Mouse (Mus musculus): ENCODE data around the gene Slco2a1. TPM values are rescaled to one million over a fixed set of nuclear protein-coding genes. Genes with fewer than 3 reads are reported as not detected.

Slco2a1 gene
- polyA plus RNA-seq, 1 experiment from 2014 or later = 7.0 TPM

DNA sequence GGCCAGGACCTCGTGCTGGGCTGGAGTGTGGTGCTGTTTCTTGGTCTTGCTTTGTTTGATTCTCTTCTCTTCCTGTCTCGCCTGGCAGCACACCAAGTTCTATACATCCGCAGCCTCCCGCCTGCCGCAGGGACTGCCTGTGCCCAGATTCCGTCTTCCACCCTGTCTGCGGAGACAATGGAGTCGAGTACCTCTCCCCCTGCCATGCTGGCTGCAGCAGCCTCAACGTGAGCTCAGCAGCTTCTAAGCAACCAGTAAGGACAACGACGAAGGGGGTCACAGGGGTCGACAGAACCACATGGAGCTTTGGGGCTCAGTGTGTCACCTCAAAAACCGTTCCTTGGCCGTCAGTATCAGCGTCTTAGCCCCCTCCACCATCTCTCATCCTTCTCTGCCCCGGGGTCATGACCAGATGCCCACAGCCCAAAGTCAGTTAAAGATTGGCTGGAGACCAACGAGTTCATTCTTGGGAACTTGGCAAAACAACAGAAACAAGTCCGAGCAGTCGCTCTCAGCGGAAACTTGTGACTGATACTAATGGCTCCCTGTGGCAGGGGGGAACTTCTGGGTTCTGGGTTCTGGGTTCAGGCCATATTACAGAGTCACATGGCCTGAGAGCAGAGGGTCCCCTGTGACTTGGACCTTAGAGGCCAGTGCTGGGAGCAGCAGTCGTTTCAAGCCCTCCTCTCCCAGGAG, 88.5 kb downstream of the Slco2a1 start:
- H3K4me3 ChIP-seq (ENCODE audit: low read depth, low read length) = no peak overlapping the region
- no peak for ATAC-seq (replicated peaks; ENCODE audit: low FRiP score, low TSS enrichment, low read depth)
- H3K36me3 ChIP-seq (ENCODE audit: control insufficient read depth, insufficient read depth, low read length) = no peaks in the 10 kb centered on the region
- H3K9ac ChIP-seq (ENCODE audit: low read length) = no peak overlapping the region
- H3K9me3 ChIP-seq (ENCODE audit: control insufficient read depth, low read length) = no peaks in the 10 kb centered on the region
- H3K4me2 ChIP-seq (ENCODE audit: low read length) = no peak overlapping the region
- no peak for DNase-seq (ENCODE audit: low spot score)
- H3K27me3 ChIP-seq (replicated peaks; ENCODE audit: control insufficient read depth, insufficient read depth, low read length) = no peaks in the 10 kb centered on the region
- H3K27ac ChIP-seq (ENCODE audit: low read depth) = no peak overlapping the region
- H3K4me1 ChIP-seq (replicated peaks; ENCODE audit: control insufficient read depth, insufficient read depth, low read length) = no peaks in the 10 kb centered on the region
- 81% methylated on average over 21 of the region's 21 CpGs for whole genome bisulfite sequencing

DNA sequence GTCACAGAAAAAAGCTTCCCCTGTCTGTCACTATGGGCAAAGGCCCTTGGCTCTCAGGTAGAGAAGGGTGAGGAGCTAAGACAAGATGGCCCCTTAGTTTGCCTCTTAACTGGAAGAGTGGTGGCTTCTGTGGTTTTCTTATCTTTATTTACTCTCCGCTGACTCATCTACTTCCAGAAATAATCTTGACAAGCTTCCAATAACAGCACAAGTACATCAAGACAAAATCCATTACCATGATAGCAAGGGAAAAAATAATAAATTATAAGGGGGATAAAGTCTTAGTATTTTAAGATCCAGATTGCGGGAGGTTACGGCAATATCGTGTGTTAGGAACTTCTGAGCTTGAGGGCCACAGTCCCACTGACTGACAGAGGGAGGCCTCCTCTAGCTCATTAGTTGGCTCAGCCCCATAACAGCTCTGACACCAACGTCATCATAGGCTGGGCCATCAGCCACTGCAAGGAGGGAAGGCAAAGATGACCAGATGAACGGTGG, 89.7 kb downstream of the Slco2a1 start:
- H3K4me3 ChIP-seq (ENCODE audit: low read depth, low read length) = no peak overlapping the region
- H3K9me3 ChIP-seq (ENCODE audit: control insufficient read depth, low read length) = no peaks in the 10 kb centered on the region
- 88% methylated on average over 6 of the region's 6 CpGs for WGBS
- no peak overlapping the region for H3K27ac ChIP-seq (ENCODE audit: low read depth)
- no peak overlapping the region for H3K4me2 ChIP-seq (ENCODE audit: low read length)
- H3K9ac ChIP-seq (ENCODE audit: low read length) = no peak overlapping the region
- no peak for DNase-seq (ENCODE audit: low spot score)
- H3K4me1 ChIP-seq (replicated peaks; ENCODE audit: control insufficient read depth, insufficient read depth, low read length) = no peaks in the 10 kb centered on the region
- H3K36me3 ChIP-seq (ENCODE audit: control insufficient read depth, insufficient read depth, low read length) = no peaks in the 10 kb centered on the region
- no peak for ATAC-seq (replicated peaks; ENCODE audit: low FRiP score, low TSS enrichment, low read depth)
- no peaks in the 10 kb centered on the region for H3K27me3 ChIP-seq (replicated peaks; ENCODE audit: control insufficient read depth, insufficient read depth, low read length)

DNA sequence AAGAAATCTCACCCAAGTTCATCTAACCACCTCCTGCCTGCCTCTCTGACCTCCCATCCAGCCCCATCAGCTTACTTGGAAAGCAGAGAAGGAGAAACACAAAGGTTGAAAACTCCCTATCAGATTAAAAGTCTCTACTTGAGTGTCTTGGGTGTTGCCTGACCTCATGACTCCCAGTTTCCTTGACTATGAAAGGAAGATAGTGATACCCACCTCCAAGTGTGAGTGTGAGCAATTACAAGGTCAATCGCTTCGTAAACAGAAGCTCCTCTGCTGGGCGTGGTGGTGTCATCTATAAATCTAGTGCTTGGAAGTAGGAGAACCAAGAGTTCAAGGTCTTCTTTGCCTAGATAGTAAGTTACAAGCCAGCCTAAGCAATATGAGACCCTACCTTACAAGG, 91.7 kb downstream of the Slco2a1 start:
- Histone ChIP-seq H3K27me3 (replicated peaks; ENCODE audit: control insufficient read depth, insufficient read depth, low read length) (no peaks in the 10 kb centered on the region), H3K27ac (ENCODE audit: low read depth) (no peak overlapping the region), H3K4me1 (replicated peaks; ENCODE audit: control insufficient read depth, insufficient read depth, low read length) (no peaks in the 10 kb centered on the region), H3K9ac (ENCODE audit: low read length) (no peak overlapping the region), H3K9me3 (ENCODE audit: control insufficient read depth, low read length) (no peaks in the 10 kb centered on the region), H3K36me3 (ENCODE audit: control insufficient read depth, insufficient read depth, low read length) (no peaks in the 10 kb centered on the region), H3K4me3 (ENCODE audit: low read depth, low read length) (no peak overlapping the region), H3K4me2 (ENCODE audit: low read length) (no peak overlapping the region)
- no peak for DNase-seq (ENCODE audit: low spot score)
- ATAC-seq (replicated peaks; ENCODE audit: low FRiP score, low TSS enrichment, low read depth) = no peak
- 67% methylated on average over 3 of the region's 3 CpGs for WGBS

DNA sequence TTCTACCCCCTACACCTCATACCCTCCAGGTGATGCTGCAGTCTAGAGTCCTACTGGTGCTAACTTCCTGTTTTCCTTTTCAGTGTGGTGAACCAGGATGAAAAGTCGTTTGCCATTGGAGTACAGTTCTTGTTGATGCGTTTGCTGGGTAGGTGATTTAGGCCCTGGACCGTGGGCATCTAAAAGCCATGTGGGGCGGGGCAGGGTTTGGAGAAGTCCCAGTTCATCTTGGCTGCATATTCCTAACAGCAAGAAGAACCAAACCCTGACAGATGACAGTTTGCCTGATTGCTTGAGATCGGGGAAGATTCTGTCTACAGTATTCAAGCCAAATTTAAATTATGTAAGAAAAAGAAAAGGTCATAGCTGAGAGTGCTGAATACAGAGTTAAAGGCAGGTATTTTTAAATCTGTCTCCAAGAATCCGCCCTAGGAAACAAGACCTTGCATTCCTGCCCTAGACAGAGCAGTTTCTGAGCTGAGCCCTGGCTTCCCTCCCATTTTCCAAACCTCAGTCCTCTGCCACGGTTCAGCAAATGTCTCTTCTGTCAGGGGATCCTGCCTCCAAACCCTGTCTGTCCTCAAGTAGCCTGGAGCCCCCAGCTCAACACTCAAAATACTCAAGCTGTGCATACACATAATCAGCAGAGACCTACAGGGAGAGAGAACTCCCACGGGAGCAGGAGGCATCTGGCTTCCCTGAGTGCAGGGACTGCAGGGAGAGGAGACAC, 93.9 kb downstream of the Slco2a1 start:
- H3K27me3 ChIP-seq (replicated peaks; ENCODE audit: control insufficient read depth, insufficient read depth, low read length) = no peaks in the 10 kb centered on the region
- H3K9ac ChIP-seq (ENCODE audit: low read length) = no peak overlapping the region
- no peaks in the 10 kb centered on the region for H3K9me3 ChIP-seq (ENCODE audit: control insufficient read depth, low read length)
- 69% methylated on average over 8 of the region's 8 CpGs for WGBS
- H3K4me2 ChIP-seq (ENCODE audit: low read length) = no peak overlapping the region
- ATAC-seq (replicated peaks; ENCODE audit: low FRiP score, low TSS enrichment, low read depth) = no peak
- no peak for DNase-seq (ENCODE audit: low spot score)
- no peak overlapping the region for H3K4me3 ChIP-seq (ENCODE audit: low read depth, low read length)
- no peaks in the 10 kb centered on the region for H3K36me3 ChIP-seq (ENCODE audit: control insufficient read depth, insufficient read depth, low read length)
- no peak overlapping the region for H3K27ac ChIP-seq (ENCODE audit: low read depth)
- no peaks in the 10 kb centered on the region for H3K4me1 ChIP-seq (replicated peaks; ENCODE audit: control insufficient read depth, insufficient read depth, low read length)

- WGBS = 74% methylated on average over 3 of the region's 3 CpGs
- H3K4me1 ChIP-seq (replicated peaks; ENCODE audit: control insufficient read depth, insufficient read depth, low read length) = no peaks in the 10 kb centered on the region
- no peaks in the 10 kb centered on the region for H3K36me3 ChIP-seq (ENCODE audit: control insufficient read depth, insufficient read depth, low read length)
- H3K9me3 ChIP-seq (ENCODE audit: control insufficient read depth, low read length) = no peaks in the 10 kb centered on the region
- no peak for DNase-seq (ENCODE audit: low spot score)
- H3K27me3 ChIP-seq (replicated peaks; ENCODE audit: control insufficient read depth, insufficient read depth, low read length) = no peaks in the 10 kb centered on the region
- H3K4me2 ChIP-seq (ENCODE audit: low read length) = no peak overlapping the region
- no peak overlapping the region for H3K27ac ChIP-seq (ENCODE audit: low read depth)
- no peak for ATAC-seq (replicated peaks; ENCODE audit: low FRiP score, low TSS enrichment, low read depth)
- no peak overlapping the region for H3K4me3 ChIP-seq (ENCODE audit: low read depth, low read length)
- H3K9ac ChIP-seq (ENCODE audit: low read length) = no peak overlapping the region
Measured at GRCm38 (mm10) chr9:103083405-103083804, 94.9 kb downstream of the Slco2a1 start.

DNA sequence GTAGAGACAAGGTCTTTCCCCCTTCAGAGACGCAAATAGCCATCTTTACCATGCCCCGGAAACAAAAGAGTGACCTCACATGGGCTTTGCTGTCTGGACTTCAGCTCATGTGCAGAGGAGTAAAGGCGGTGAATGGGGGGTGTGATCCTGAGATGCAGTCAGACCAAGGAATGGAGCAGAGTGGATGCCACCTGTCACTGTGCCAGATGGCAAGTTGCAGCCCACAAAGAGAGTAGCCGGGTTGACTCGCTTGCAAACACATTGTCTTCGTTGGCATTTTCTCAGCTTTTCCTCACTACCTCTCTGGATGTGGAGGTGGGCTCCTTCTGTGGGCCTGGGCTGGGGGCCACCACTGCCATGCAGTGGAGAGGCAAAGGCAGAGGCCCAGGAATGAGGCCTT, 98.2 kb downstream of the Slco2a1 start:
- Histone ChIP-seq H3K27me3 (replicated peaks; ENCODE audit: control insufficient read depth, insufficient read depth, low read length) (no peaks in the 10 kb centered on the region), H3K36me3 (ENCODE audit: control insufficient read depth, insufficient read depth, low read length) (no peaks in the 10 kb centered on the region), H3K4me2 (ENCODE audit: low read length) (no peak overlapping the region), H3K27ac (ENCODE audit: low read depth) (no peak overlapping the region), H3K4me1 (replicated peaks; ENCODE audit: control insufficient read depth, insufficient read depth, low read length) (no peaks in the 10 kb centered on the region), H3K9ac (ENCODE audit: low read length) (no peak overlapping the region), H3K4me3 (ENCODE audit: low read depth, low read length) (no peak overlapping the region), H3K9me3 (ENCODE audit: control insufficient read depth, low read length) (no peaks in the 10 kb centered on the region)
- ATAC-seq (replicated peaks; ENCODE audit: low FRiP score, low TSS enrichment, low read depth) = no peak
- 96% methylated on average over 6 of the region's 6 CpGs for WGBS
- no peak for DNase-seq (ENCODE audit: low spot score)

- no peaks in the 10 kb centered on the region for H3K9me3 ChIP-seq (ENCODE audit: control insufficient read depth, low read length)
- ATAC-seq (replicated peaks; ENCODE audit: low FRiP score, low TSS enrichment, low read depth) = no peak
- H3K4me2 ChIP-seq (ENCODE audit: low read length) = no peak overlapping the region
- H3K4me1 ChIP-seq (replicated peaks; ENCODE audit: control insufficient read depth, insufficient read depth, low read length) = no peaks in the 10 kb centered on the region
- 55% methylated on average over 8 of the region's 8 CpGs for WGBS
- no peak overlapping the region for H3K4me3 ChIP-seq (ENCODE audit: low read depth, low read length)
- H3K36me3 ChIP-seq (ENCODE audit: control insufficient read depth, insufficient read depth, low read length) = no peaks in the 10 kb centered on the region
- H3K27me3 ChIP-seq (replicated peaks; ENCODE audit: control insufficient read depth, insufficient read depth, low read length) = no peaks in the 10 kb centered on the region
- no peak overlapping the region for H3K9ac ChIP-seq (ENCODE audit: low read length)
- no peak overlapping the region for H3K27ac ChIP-seq (ENCODE audit: low read depth)
- no peak for DNase-seq (ENCODE audit: low spot score)
Measured at GRCm38 (mm10) chr9:103087301-103087700, 98.8 kb downstream of the Slco2a1 start.

GRCm38 (mm10) chr9:103088661-103089060, 100.1 kb downstream of the Slco2a1 start:
- no peaks in the 10 kb centered on the region for H3K27me3 ChIP-seq (replicated peaks; ENCODE audit: control insufficient read depth, insufficient read depth, low read length)
- no peaks in the 10 kb centered on the region for H3K36me3 ChIP-seq (ENCODE audit: control insufficient read depth, insufficient read depth, low read length)
- DNase-seq (ENCODE audit: low spot score) (no peak), ATAC-seq (replicated peaks; ENCODE audit: low FRiP score, low TSS enrichment, low read depth) (no peak)
- 0 out of 2 replicates have a peak, but pooled peaks cover 3% of the 10 kb centered on the region for H3K4me1 ChIP-seq (replicated peaks; ENCODE audit: control insufficient read depth, insufficient read depth, low read length)
- no peak overlapping the region for H3K27ac ChIP-seq (ENCODE audit: low read depth)
- no peak overlapping the region for H3K4me2 ChIP-seq (ENCODE audit: low read length)
- H3K9ac ChIP-seq (ENCODE audit: low read length) = no peak overlapping the region
- H3K9me3 ChIP-seq (ENCODE audit: control insufficient read depth, low read length) = no peaks in the 10 kb centered on the region
- 82% methylated on average over 2 of the region's 2 CpGs for WGBS
- H3K4me3 ChIP-seq (ENCODE audit: low read depth, low read length) = no peak overlapping the region

Data from intestine, embryonic 14.5 days (tissue).